Mouse (Mus musculus) left cerebral cortex, adult 6 months (tissue): Measurements from ENCODE around the gene Tubg2. TPM values are rescaled to one million over a fixed set of nuclear protein-coding genes. Genes with fewer than 3 reads are reported as not detected.

Source experiments
- long read RNA-seq, 2 experiments: library from polyadenylated mRNA; unstranded; transcript quantifications; one replicate each; pipeline ENCODE4 v2.0.0; 2019 to 2020
- polyA plus RNA-seq: library from polyadenylated mRNA; unstranded; fragments of <200 nt; fragmentation: Nextera tagmentation; gene quantifications from 2 replicates; pipeline ENCODE4 v1.2.3, GENCODE M21; 2021

The Tubg2 gene
- 58.6 and 65.3 TPM in 2 replicates for polyA plus RNA-seq
- long read RNA-seq, experiment 1, transcript Tubg2-201 (11 exons, 1,754 nt): major isoform, 239 of 277 reads
- long read RNA-seq, experiment 1, partial matches to known transcripts: 21 of 277 reads
- long read RNA-seq, experiment 1, other reads (novel, unspliced or antisense): 17 of 277 reads
- long read RNA-seq, experiment 2, transcript Tubg2-201 (11 exons, 1,754 nt): major isoform, 51 of 76 reads
- long read RNA-seq, experiment 2, partial matches to known transcripts: 21 of 76 reads
- long read RNA-seq, experiment 2, other reads (novel, unspliced or antisense): 4 of 76 reads

GRCm38 (mm10) chr11:101155728-101156371 is at the start of gene Tubg2:
TSS of gene Tubg2 (plus strand) at chr11:101155907.

GRCm38 (mm10) chr11:101119761-101120544 is 35.8 kb upstream of the Tubg2 start, which contains the start of the genes Retreg3 and Tubg1:
TSS of gene Retreg3 (minus strand) at chr11:101119893.
TSS of gene Tubg1 (plus strand) at chr11:101119938.

GRCm38 (mm10) chr11:101170354-101170810 is 14.7 kb downstream of the Tubg2 start, which contains the start of gene Cntnap1:
TSS of gene Cntnap1 (plus strand) at chr11:101170523.

GRCm38 (mm10) chr11:101170811-101171610 is 15.3 kb downstream of the Tubg2 start, which contains the start of gene Plekhh3:
TSS of gene Plekhh3 (minus strand) at chr11:101171351.

GRCm38 (mm10) chr11:101174851-101175628 is 19.3 kb downstream of the Tubg2 start, which contains the start of gene Ccr10:
TSS of gene Ccr10 (minus strand) at chr11:101175443.

Other genes with a start within 250 kb of the Tubg2 start
- gene Stat3, start 216.4 kb upstream of the Tubg2 start, polyA plus RNA-seq: 16.6 and 19.2 TPM in 2 replicates
- 18.5 and 21.2 TPM in 2 replicates for gene Cavin1, start 185.0 kb upstream of the Tubg2 start, polyA plus RNA-seq
- 117 and 194 TPM in 2 replicates for gene Atp6v0a1, start 146.5 kb upstream of the Tubg2 start, polyA plus RNA-seq
- gene Naglu, start 85.9 kb upstream of the Tubg2 start, polyA plus RNA-seq: 8.0 and 9.5 TPM in 2 replicates
- 0.25 and 0.35 TPM in 2 replicates for gene Hsd17b1, start 77.5 kb upstream of the Tubg2 start, polyA plus RNA-seq
- 25.0 and 31.6 TPM in 2 replicates for gene Coasy, start 73.3 kb upstream of the Tubg2 start, polyA plus RNA-seq
- 62.2 and 75.9 TPM in 2 replicates for gene Mlx, start 68.6 kb upstream of the Tubg2 start, polyA plus RNA-seq
- 4.4 and 5.9 TPM in 2 replicates for gene Psmc3ip, start 60.5 kb upstream of the Tubg2 start, polyA plus RNA-seq
- 5.9 and 10.3 TPM in 2 replicates for gene Retreg3, start 36.0 kb upstream of the Tubg2 start, polyA plus RNA-seq
- 62.3 and 62.7 TPM in 2 replicates for gene Tubg1, start 36.0 kb upstream of the Tubg2 start, polyA plus RNA-seq
- gene Cntnap1, start 14.6 kb downstream of the Tubg2 start, polyA plus RNA-seq: 12.1 and 20.2 TPM in 2 replicates
- 0.76 and 6.3 TPM in 2 replicates for gene Plekhh3, start 15.4 kb downstream of the Tubg2 start, polyA plus RNA-seq
- 0.28 and 0.29 TPM in 2 replicates for gene Ccr10, start 19.5 kb downstream of the Tubg2 start, polyA plus RNA-seq
- gene Ezh1, start 70.6 kb downstream of the Tubg2 start, polyA plus RNA-seq: 26.3 and 27.6 TPM in 2 replicates
- gene Ramp2, start 90.1 kb downstream of the Tubg2 start, polyA plus RNA-seq: 38.8 and 57.1 TPM in 2 replicates
- 144 and 179 TPM in 2 replicates for gene Vps25, start 97.8 kb downstream of the Tubg2 start, polyA plus RNA-seq
- 1.5 TPM in 2 replicates for gene Wnk4, start 104.7 kb downstream of the Tubg2 start, polyA plus RNA-seq
- gene Cntd1, start 123.1 kb downstream of the Tubg2 start, polyA plus RNA-seq: 0.15 and 0.36 TPM in 2 replicates
- 362 and 483 TPM in 2 replicates for gene Coa3, start 123.2 kb downstream of the Tubg2 start, polyA plus RNA-seq
- gene Becn1, start 146.4 kb downstream of the Tubg2 start, polyA plus RNA-seq: 156 and 197 TPM in 2 replicates
- 11.3 and 48.6 TPM in 2 replicates for gene Psme3, start 160.3 kb downstream of the Tubg2 start, polyA plus RNA-seq
- gene Aoc2, start 169.2 kb downstream of the Tubg2 start, polyA plus RNA-seq: 0.15 and 0.30 TPM in 2 replicates
- 0.05 and 0.20 TPM in 2 replicates for gene Aoc3, start 174.7 kb downstream of the Tubg2 start, polyA plus RNA-seq
- not detected in 2 replicates for gene G6pc, start 211.7 kb downstream of the Tubg2 start, polyA plus RNA-seq